Mouse (Mus musculus): ENCODE results near the gene Mllt3. TPM values are rescaled to one million over a fixed set of nuclear protein-coding genes. Genes with fewer than 3 reads are reported as not detected.

Gene Mllt3
- polyA plus RNA-seq, 1 experiment from 2014 or later, result 72.4 TPM

- Histone ChIP-seq H3K36me3 (ENCODE audit: control insufficient read depth, insufficient read depth, low read length) (no peaks in the 10 kb centered on the region), H3K4me1 (ENCODE audit: control insufficient read depth, insufficient read depth, low read length) (peaks cover 3% of the 10 kb centered on the region; the same call in 1 of the 2 replicates), H3K27ac (ENCODE audit: low read depth, low read length) (0 out of 2 replicates have a peak overlapping the region, but pooled peaks have one; percentile 20), H3K9ac (ENCODE audit: low read length) (no peak overlapping the region), H3K4me3 (ENCODE audit: low read depth, low read length) (no peak overlapping the region), H3K27me3 (ENCODE audit: control insufficient read depth, insufficient read depth, low read length) (no peaks in the 10 kb centered on the region), H3K4me2 (ENCODE audit: low read depth) (no peak overlapping the region), H3K9me3 (ENCODE audit: control insufficient read depth, low read length) (no peaks in the 10 kb centered on the region)
- 51% methylated on average over 7 of the region's 7 CpGs for WGBS
- DNase-seq (ENCODE audit: low spot score) (no peak), ATAC-seq (ENCODE audit: insufficient read depth, low FRiP score, low TSS enrichment) (no peak)
These were observed 293.5 kb downstream of the Mllt3 start for GRCm38 (mm10) chr4:87739524-87740128.

- ATAC-seq (ENCODE audit: insufficient read depth, low FRiP score, low TSS enrichment) (no peak), DNase-seq (ENCODE audit: low spot score) (no peak)
- Histone ChIP-seq H3K9ac (ENCODE audit: low read length) (no peak overlapping the region), H3K36me3 (ENCODE audit: control insufficient read depth, insufficient read depth, low read length) (no peaks in the 10 kb centered on the region), H3K9me3 (ENCODE audit: control insufficient read depth, low read length) (no peaks in the 10 kb centered on the region), H3K27me3 (ENCODE audit: control insufficient read depth, insufficient read depth, low read length) (no peaks in the 10 kb centered on the region), H3K4me2 (ENCODE audit: low read depth) (no peak overlapping the region), H3K4me3 (ENCODE audit: low read depth, low read length) (no peak overlapping the region), H3K4me1 (ENCODE audit: control insufficient read depth, insufficient read depth, low read length) (peaks cover 3% of the 10 kb centered on the region; the same call in 1 of the 2 replicates), H3K27ac (ENCODE audit: low read depth, low read length) (no peak overlapping the region)
- 67% methylated on average over 2 of the region's 2 CpGs for WGBS
These were observed 294.1 kb downstream of the Mllt3 start for GRCm38 (mm10) chr4:87739104-87739503.

- peaks cover 3% of the 10 kb centered on the region; the same call in 1 of the 2 replicates for H3K4me1 ChIP-seq (ENCODE audit: control insufficient read depth, insufficient read depth, low read length)
- H3K36me3 ChIP-seq (ENCODE audit: control insufficient read depth, insufficient read depth, low read length), result no peaks in the 10 kb centered on the region
- H3K9ac ChIP-seq (ENCODE audit: low read length), result no peak overlapping the region
- H3K9me3 ChIP-seq (ENCODE audit: control insufficient read depth, low read length), result no peaks in the 10 kb centered on the region
- H3K4me3 ChIP-seq (ENCODE audit: low read depth, low read length), result no peak overlapping the region
- DNase-seq (ENCODE audit: low spot score) (no peak), ATAC-seq (ENCODE audit: insufficient read depth, low FRiP score, low TSS enrichment) (no peak)
- WGBS, result 90% methylated on average over 6 of the region's 6 CpGs
- H3K4me2 ChIP-seq (ENCODE audit: low read depth), result no peak overlapping the region
- H3K27me3 ChIP-seq (ENCODE audit: control insufficient read depth, insufficient read depth, low read length), result no peaks in the 10 kb centered on the region
- H3K27ac ChIP-seq (ENCODE audit: low read depth, low read length), result no peak overlapping the region
These were observed 295.9 kb downstream of the Mllt3 start for GRCm38 (mm10) chr4:87737201-87737806.

GRCm38 (mm10) chr4:87736779-87737178 lies 296.4 kb downstream of the Mllt3 start:
- Histone ChIP-seq H3K36me3 (ENCODE audit: control insufficient read depth, insufficient read depth, low read length) (no peaks in the 10 kb centered on the region), H3K27me3 (ENCODE audit: control insufficient read depth, insufficient read depth, low read length) (no peaks in the 10 kb centered on the region), H3K27ac (ENCODE audit: low read depth, low read length) (no peak overlapping the region), H3K9ac (ENCODE audit: low read length) (no peak overlapping the region), H3K4me1 (ENCODE audit: control insufficient read depth, insufficient read depth, low read length) (peaks cover 3% of the 10 kb centered on the region; the same call in 1 of the 2 replicates), H3K9me3 (ENCODE audit: control insufficient read depth, low read length) (no peaks in the 10 kb centered on the region), H3K4me3 (ENCODE audit: low read depth, low read length) (no peak overlapping the region), H3K4me2 (ENCODE audit: low read depth) (no peak overlapping the region)
- 66% methylated on average over 3 of the region's 3 CpGs for WGBS
- DNase-seq (ENCODE audit: low spot score) (no peak), ATAC-seq (ENCODE audit: insufficient read depth, low FRiP score, low TSS enrichment) (no peak)

GRCm38 (mm10) chr4:87731118-87731672 lies 302.0 kb downstream of the Mllt3 start:
- Histone ChIP-seq H3K9me3 (ENCODE audit: control insufficient read depth, low read length) (no peaks in the 10 kb centered on the region), H3K4me3 (ENCODE audit: low read depth, low read length) (no peak overlapping the region), H3K36me3 (ENCODE audit: control insufficient read depth, insufficient read depth, low read length) (no peaks in the 10 kb centered on the region), H3K27me3 (ENCODE audit: control insufficient read depth, insufficient read depth, low read length) (no peaks in the 10 kb centered on the region), H3K4me2 (ENCODE audit: low read depth) (no peak overlapping the region), H3K27ac (ENCODE audit: low read depth, low read length) (no peak overlapping the region), H3K4me1 (ENCODE audit: control insufficient read depth, insufficient read depth, low read length) (no peaks in the 10 kb centered on the region), H3K9ac (ENCODE audit: low read length) (no peak overlapping the region)
- WGBS, result 61% methylated on average over 5 of the region's 5 CpGs
- ATAC-seq (ENCODE audit: insufficient read depth, low FRiP score, low TSS enrichment) (no peak), DNase-seq (ENCODE audit: low spot score) (no peak)

GRCm38 (mm10) chr4:87728581-87728980 lies 304.6 kb downstream of the Mllt3 start:
- no peak for ATAC-seq (ENCODE audit: insufficient read depth, low FRiP score, low TSS enrichment)
- WGBS, result 91% methylated on average over 1 of the region's 1 CpGs
- no peaks in the 10 kb centered on the region for H3K27me3 ChIP-seq (ENCODE audit: control insufficient read depth, insufficient read depth, low read length)

GRCm38 (mm10) chr4:87723448-87723847 lies 309.7 kb downstream of the Mllt3 start:
- H3K4me1 ChIP-seq (ENCODE audit: control insufficient read depth, insufficient read depth, low read length), result no peaks in the 10 kb centered on the region
- H3K9me3 ChIP-seq (ENCODE audit: control insufficient read depth, low read length), result no peaks in the 10 kb centered on the region
- no peak overlapping the region for H3K9ac ChIP-seq (ENCODE audit: low read length)
- DNase-seq (ENCODE audit: low spot score) (no peak), ATAC-seq (ENCODE audit: insufficient read depth, low FRiP score, low TSS enrichment) (no peak)
- no peaks in the 10 kb centered on the region for H3K36me3 ChIP-seq (ENCODE audit: control insufficient read depth, insufficient read depth, low read length)
- no peaks in the 10 kb centered on the region for H3K27me3 ChIP-seq (ENCODE audit: control insufficient read depth, insufficient read depth, low read length)
- no peak overlapping the region for H3K27ac ChIP-seq (ENCODE audit: low read depth, low read length)
- H3K4me3 ChIP-seq (ENCODE audit: low read depth, low read length), result no peak overlapping the region
- no peak overlapping the region for H3K4me2 ChIP-seq (ENCODE audit: low read depth)
- WGBS, result 67% methylated on average over 6 of the region's 6 CpGs

More at GRCm38 (mm10) chr4:87728581-87728980, 304.6 kb downstream of the Mllt3 start:
- Histone ChIP-seq H3K36me3 (ENCODE audit: control insufficient read depth, insufficient read depth, low read length) (no peaks in the 10 kb centered on the region), H3K4me2 (ENCODE audit: low read depth) (no peak overlapping the region), H3K4me1 (ENCODE audit: control insufficient read depth, insufficient read depth, low read length) (no peaks in the 10 kb centered on the region), H3K9me3 (ENCODE audit: control insufficient read depth, low read length) (no peaks in the 10 kb centered on the region), H3K27ac (ENCODE audit: low read depth, low read length) (no peak overlapping the region), H3K4me3 (ENCODE audit: low read depth, low read length) (no peak overlapping the region), H3K9ac (ENCODE audit: low read length) (no peak overlapping the region)
- no peak for DNase-seq (ENCODE audit: low spot score)

Measured in neural tube, embryonic 11.5 days (tissue).